Mouse (Mus musculus): Measurements from ENCODE around the gene Gstm5.

Gene Gstm5

DNA sequence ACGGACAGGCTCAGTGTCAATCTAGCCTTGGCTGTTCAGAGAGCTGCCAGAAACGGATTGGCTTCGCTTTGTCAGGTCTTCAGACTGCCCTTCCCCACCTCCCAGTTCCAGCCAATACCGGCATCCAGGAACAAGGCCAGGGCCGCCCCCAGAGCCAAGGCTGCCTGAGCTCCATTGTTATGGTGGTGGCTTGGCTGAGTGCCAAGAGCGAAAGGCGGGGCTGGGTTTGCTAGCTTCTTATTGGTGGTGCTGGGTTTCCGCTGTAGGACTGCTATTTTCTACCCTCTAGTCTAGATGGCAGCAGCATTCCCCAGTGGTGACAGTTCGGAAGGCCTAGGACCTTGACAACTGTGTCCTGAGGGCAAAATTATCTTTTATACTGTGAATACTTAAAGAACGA, 36.0 kb downstream of the Gstm5 start, which contains the start of gene Gstm7:
Gene Gstm7 (minus strand): TSS at position 148 of the 400 bp plus-strand sequence.
- peak; percentile 97 for DNase-seq (ENCODE audit: low spot score)

DNA sequence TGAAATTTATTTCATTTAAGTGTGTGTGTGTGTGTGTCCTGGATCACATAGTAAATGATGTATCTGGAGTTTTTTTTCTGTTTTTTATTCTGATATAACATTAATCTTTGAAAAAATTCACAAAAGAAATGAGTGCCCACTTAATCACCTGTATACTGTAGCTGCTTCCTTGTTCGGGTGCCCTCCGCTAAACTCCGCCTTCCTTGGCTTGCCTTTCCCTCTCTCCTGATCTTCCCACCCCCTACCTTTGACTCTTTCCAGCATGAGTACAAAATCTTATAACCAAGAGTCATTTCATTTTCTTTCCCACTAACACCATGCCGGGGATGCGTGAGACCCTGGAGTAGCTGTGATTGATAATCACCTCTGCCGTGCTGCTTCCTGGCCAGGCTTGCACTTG, 36.5 kb downstream of the Gstm5 start:
- no peak for DNase-seq (ENCODE audit: low spot score)

DNA sequence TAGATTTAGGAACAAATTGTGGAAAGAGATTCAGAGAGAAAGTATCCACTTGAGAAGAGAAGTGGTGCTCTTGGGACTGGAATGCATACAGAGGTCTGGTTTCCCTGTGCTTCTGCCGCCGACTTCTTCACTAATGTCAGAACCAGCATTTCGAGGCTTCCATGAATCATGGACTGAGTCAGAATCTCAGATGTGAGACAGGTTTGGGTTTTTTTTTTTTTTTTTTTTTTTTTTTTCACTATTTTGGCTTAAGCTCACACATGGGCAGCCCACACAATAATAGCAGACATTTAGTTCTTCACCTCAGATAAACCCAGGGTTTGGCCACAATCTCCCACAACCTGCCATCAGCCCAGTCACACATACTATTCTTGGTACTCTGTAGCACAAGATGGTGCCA, 39.6 kb downstream of the Gstm5 start:
- DNase-seq (ENCODE audit: low spot score) = no peak

DNA sequence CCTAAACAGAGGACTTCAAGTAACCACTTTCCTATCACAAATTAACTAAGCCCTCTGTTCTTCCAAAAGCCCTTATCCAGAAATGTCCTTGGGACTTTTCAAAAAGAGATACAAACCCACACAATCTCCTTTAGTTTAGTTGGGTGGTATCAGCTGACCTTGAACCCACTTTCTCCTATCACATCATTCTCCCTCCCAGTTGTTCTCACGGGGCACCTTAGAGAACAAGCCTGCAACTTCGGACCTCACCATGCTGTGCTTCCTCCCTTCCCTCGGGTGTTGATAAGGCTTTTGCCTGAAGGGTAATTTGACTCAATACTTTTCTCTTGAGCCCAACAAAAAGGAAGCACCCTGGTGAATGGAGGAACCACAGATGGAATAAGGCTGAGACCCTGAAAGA, 40.3 kb downstream of the Gstm5 start:
- DNase-seq (ENCODE audit: low spot score) = no peak

DNA sequence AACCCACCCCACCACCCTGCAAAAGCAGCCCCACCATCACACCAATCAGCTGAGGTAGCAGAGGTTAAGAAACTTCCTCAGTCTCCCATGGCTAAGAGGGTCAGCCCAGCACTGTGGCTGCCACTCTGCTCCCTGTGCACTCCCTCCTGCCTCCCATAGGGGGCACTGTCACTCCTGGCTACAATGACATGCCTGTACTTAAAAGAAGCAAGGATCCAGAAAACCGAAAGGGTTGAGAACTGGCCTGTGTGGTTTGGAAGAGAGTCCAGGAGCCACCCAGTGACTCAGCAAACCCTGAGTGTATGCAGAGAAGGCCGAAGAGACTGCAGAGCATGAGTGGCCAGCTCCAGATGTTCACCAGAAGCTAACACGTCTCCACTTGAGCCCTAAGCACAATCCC, 43.8 kb downstream of the Gstm5 start:
- DNase-seq (ENCODE audit: low spot score) = peak; percentile 79

DNA sequence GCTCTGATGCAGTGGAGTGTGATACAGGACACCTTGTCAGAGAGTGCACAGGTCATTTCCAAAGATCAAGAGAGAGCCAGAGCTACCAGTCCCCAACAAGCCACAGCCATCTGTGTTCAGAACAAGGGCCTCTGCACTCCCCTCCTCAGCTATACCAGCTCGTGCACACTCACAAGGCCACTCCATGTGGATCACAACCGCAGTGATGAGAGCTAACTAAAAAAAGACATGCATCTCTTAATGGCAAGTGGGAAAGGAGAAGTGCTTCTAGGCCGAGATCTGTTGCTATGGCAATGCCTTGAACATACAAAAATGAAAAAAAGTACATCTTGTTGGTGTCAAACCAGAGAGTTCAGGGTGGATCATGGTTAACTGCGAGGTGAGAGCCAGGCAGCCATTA, 44.2 kb downstream of the Gstm5 start:
- no peak for DNase-seq (ENCODE audit: low spot score)

DNA sequence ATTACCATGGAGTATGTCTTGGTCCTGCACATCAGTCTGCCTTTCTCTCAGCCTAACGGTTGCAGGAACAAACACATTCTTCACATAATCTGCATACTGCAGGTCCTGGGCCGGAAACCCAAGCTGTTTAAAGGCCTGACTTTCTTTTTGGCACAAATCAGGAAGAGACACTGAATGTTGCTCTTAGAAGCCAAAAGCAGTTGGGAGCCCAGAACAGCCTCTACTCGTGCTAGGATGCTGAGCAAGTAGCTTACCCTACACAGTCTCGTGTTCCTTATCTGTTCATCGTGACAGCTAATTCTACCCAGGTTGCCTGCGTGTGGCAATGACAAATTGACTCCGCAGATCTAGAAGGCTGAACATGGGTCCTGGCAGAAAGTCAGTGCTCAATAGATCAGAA, 44.9 kb downstream of the Gstm5 start:
- no peak for DNase-seq (ENCODE audit: low spot score)

DNA sequence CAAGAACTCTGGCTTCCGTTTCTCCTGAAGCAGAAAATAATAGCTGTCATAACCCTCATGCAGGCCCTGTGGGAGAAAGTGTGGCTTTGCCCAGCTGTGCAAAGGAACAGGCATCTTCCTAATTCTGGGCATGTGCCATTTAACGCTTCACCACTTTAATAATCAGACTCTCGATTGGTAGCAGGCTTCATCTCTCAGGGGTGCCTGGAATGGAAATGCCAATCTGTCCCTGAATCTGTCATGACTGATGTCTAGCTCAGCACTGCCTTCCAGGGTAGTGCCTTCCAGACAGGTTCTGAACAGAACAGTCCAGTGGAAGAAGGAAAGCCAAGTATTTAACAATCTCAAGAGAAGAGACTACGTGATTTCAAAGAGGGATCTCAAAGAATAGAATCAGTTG, 45.6 kb downstream of the Gstm5 start:
- DNase-seq (ENCODE audit: low spot score) = no peak

DNA sequence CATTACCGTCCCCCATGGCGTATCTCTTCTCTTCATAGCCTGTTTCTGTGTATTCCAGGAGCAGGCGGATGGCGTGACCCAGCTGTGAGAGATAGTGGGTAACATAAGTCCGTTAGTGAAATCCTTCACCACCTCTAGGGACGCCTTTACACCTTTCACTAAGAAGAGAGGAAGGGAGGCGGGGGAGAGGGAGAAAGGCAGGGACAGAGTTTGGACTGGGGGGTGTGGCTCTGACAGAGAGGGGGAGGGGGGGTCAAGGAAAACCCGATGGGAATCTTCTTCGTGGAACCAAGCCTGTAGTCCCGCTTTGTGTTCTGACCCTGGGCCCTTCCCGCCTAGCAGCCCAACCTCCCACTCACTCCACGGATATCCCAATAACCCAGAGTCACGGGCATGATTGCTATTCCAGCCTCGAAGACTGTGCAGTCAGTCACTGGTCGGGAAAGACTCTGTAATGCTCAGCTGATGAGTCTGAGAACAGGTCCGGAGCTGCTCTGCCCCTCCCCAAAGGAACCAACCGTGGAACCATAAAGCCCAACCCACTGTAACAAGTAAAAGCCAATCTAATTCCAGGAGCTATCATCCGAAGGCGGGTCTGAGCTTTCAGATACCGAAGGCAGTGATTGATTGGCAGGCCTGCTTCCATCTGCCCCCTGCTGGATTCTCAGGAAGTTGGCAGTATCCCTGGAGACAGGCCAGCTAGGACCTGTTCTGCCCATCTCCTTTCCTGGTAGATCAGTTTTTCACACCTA, 47.8 kb downstream of the Gstm5 start, which contains the start of gene Gstm6:
Gene Gstm6 (minus strand): TSS at position 511 of the 752 bp plus-strand sequence.
- DNase-seq (ENCODE audit: low spot score) = peak; percentile 81

DNA sequence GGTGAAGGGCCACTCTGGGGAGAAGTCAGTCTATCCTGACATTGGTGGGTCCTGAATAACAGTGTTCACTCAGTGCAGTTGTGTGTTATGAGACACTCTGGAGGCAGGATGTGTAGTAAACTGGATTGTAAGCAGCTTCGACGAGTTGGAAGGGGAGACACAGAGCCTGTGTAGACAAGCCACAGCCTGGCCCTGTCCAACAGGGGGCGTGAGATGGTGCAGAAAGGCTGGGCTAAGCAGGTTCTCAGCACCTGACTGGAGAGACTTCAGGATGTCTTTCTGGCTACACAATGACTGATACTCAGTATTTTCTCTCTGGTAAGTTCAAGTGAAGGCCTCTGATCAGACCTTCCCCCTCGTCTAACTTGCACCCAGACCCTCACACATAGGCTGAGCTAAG, 50.1 kb downstream of the Gstm5 start:
- DNase-seq (ENCODE audit: low spot score) = peak; percentile 13
